Mouse (Mus musculus) stomach, postnatal 0 days (tissue): ENCODE data around the gene Gatd1. TPM values are rescaled to one million over a fixed set of nuclear protein-coding genes. Genes with fewer than 3 reads are reported as not detected.

Experiments
- ATAC-seq: fragments of 200-750 bp; cut with Nextera tagmentation; 2 replicates; pipeline ENCODE4 v1.8.0; 2017; ENCODE audit not compliant: low FRiP score, low TSS enrichment
- DNase-seq: peaks from one replicate; pipeline ENCODE4 v3.0.0-alpha.2; 2016; ENCODE audit warnings: low spot score
- H3K27ac ChIP-seq: fragments of 300-500 bp; sonication (generic); replicated peaks from 2 replicates; pipeline ENCODE4 v1.5.1; 2014; ENCODE audit warnings: mild to moderate bottlenecking, control low read depth
- H3K27me3 ChIP-seq: fragments of 300-500 bp; sonication (generic); 2 replicates; pipeline ENCODE4 v1.6.1; 2014; ENCODE audit warnings: low read length; ENCODE audit not compliant: control insufficient read depth, insufficient read depth
- H3K36me3 ChIP-seq: fragments of 300-500 bp; sonication (generic); 2 replicates; pipeline ENCODE4 v1.6.1; 2014; ENCODE audit warnings: low read length, mixed read lengths; ENCODE audit not compliant: control insufficient read depth, insufficient read depth
- H3K4me1 ChIP-seq: fragments of 300-500 bp; sonication (generic); replicated peaks from 2 replicates; pipeline ENCODE4 v1.6.1; 2014; ENCODE audit warnings: antibody characterized with exemption; ENCODE audit not compliant: control insufficient read depth, insufficient read depth
- H3K4me2 ChIP-seq: fragments of 300-500 bp; sonication (generic); replicated peaks from 2 replicates; pipeline ENCODE4 v1.6.1; 2014; ENCODE audit warnings: low read depth, mild to moderate bottlenecking, control low read depth, moderate library complexity
- H3K4me3 ChIP-seq: fragments of 300-500 bp; sonication (generic); 2 replicates; pipeline ENCODE4 v1.5.1; 2014; ENCODE audit warnings: low read depth, low read length, control low read depth
- H3K9ac ChIP-seq: fragments of 300-500 bp; sonication (generic); 2 replicates; pipeline ENCODE4 v1.6.1; 2014; ENCODE audit warnings: mild to moderate bottlenecking, low read length, control low read depth, mixed read lengths
- H3K9me3 ChIP-seq: fragments of 300-500 bp; sonication (generic); 2 replicates; pipeline ENCODE4 v1.6.1; 2016; ENCODE audit warnings: low read length; ENCODE audit not compliant: control insufficient read depth
- CTCF ChIP-seq: IDR thresholded peaks from 2 replicates; pipeline ENCODE4 v1.5.1; 2016; ENCODE audit warnings: antibody characterized with exemption, low read depth, mild to moderate bottlenecking, moderate library complexity
- EP300 ChIP-seq: optimal IDR thresholded peaks from 2 replicates; pipeline ENCODE3; 2016; ENCODE audit warnings: antibody characterized with exemption
- WGBS: fragments of 180-500 bp; shearing (Covaris S2); extraction: QIAGEN DNeasy Blood & Tissue Kit; methylation state at CpG from one replicate; pipeline ENCODE4 v1.1.7; 2014; 5-methylcytosine and 5-hydroxymethylcytosine counted together
- polyA plus RNA-seq: library from polyadenylated mRNA; unstranded; fragments of >200 nt; fragmentation: Nextera tagmentation; extraction: Ambion mirVana; gene quantifications from 2 replicates; pipeline ENCODE4 v1.2.1, GENCODE M21; 2015

The Gatd1 gene
- polyA plus RNA-seq, 1 experiment from 2014 or later, result 33.8 TPM

DNA sequence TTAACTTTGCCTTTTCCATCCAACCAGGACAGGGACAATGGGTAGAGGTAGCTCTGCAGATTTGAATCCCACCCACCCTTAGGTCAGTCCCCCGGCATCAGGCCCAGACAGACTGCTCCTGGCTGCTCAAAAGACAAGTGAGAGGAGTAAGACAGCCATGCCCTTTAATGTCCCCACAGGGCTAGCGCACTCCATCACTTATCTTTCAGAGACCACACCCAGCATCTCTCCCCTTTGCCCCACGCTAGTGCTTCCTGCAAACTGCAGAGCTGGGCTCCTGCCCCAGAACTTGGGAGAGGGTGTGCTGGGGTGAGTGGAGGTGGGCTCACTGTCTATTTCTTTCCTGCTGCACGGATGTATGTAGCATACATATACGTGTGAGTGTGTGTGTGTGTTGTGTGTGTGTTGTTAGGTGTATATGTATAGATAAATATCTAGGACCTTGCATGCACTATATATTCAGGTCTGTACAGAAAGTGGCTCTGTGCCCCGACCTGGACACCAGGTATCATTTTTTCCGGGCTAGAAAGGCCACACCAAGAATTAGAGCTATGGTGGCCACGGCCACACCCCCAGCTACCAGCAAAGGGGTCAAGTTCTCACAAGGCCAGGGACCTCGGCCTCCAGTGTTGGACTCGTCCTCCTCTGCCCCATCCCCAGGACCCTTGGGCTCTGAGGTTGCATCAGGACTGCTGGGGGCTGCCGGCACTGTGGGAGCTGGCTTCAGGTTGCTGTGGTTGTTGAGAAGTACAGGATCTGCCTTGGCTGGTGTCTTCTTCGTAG is 13.2 kb upstream of the Gatd1 start:
- H3K4me3 ChIP-seq, result no peak overlapping the region
- H3K36me3 ChIP-seq, result peaks cover 7% of the 10 kb centered on the region; the same call in 1 of the 2 replicates
- no peak overlapping the region for H3K9ac ChIP-seq
- no peaks in the 10 kb centered on the region for H3K9me3 ChIP-seq
- WGBS, result 76% methylated on average over 12 of the region's 12 CpGs
- DNase-seq, result no peak
- TF ChIP-seq CTCF (no peak), EP300 (no peak)
- no peaks in the 10 kb centered on the region; the same call in 1 of the 2 replicates for H3K4me1 ChIP-seq
- H3K4me2 ChIP-seq, result no peak overlapping the region
- ATAC-seq, result no peak
- no peaks in the 10 kb centered on the region for H3K27me3 ChIP-seq
- no peak overlapping the region for H3K27ac ChIP-seq

DNA sequence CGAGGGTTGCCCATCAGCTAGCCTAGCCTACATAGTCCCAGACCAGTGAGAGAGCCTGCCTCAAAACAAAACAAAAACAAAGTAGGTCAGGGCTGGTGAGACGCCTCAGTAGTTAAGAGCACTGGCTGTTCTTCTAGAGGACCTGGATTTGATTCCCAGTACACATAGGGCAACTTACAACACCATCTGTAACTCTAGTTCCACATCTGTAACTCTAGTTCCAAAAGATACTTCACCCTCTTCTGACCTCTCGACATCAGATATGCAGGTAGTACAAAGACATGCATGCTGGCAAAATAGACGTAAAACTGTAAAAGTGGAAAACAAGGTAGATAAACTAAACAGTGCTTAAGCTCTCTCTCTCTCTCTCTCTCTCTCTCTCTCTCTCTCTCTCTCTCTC is 9.9 kb upstream of the Gatd1 start:
- Histone ChIP-seq H3K9ac (no peak overlapping the region), H3K27ac (no peak overlapping the region), H3K4me3 (no peak overlapping the region), H3K36me3 (no peaks in the 10 kb centered on the region), H3K4me1 (no peaks in the 10 kb centered on the region), H3K4me2 (no peak overlapping the region), H3K9me3 (no peaks in the 10 kb centered on the region), H3K27me3 (no peaks in the 10 kb centered on the region)
- TF ChIP-seq EP300, result no peak
- TF ChIP-seq CTCF, result no peak
- ATAC-seq (no peak), DNase-seq (no peak)
- 64% methylated on average over 4 of the region's 4 CpGs for WGBS

DNA sequence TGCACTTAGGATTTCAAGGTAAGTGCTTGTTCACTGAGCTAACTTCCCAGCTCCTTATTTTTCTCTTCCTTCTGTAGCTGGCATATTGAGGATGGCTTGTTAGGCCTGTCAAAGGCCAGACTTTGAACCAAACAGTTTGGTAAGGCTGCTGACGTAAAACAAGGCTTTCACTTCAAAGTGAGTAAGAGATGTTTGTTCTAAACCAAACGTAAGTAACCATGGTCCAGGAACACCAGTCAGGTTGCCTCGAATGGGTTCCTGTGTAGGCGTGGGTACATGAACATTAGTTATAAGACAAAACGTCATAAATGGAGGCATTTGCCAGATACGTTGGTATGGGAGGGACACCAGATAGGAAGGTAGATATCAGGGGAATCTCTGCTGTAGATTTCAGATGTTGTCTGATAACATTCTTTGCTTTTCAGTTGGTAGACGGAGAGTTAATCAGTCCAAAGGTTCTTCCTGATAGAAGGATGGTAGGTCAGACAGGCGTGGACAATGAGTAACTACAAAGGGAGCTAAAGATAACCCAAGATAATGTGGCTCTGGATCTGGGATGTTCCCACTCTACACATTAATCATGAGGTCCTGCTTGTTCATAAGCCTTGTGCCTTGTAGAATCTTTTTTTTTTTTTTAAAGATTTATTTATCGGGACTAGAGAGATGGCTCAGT is 6.2 kb upstream of the Gatd1 start:
- no peaks in the 10 kb centered on the region for H3K27me3 ChIP-seq
- H3K9ac ChIP-seq, result no peak overlapping the region
- no peaks in the 10 kb centered on the region for H3K9me3 ChIP-seq
- DNase-seq (no peak), ATAC-seq (peak; percentile 12; the same call in 1 of the 2 replicates)
- TF ChIP-seq CTCF, result no peak
- TF ChIP-seq EP300, result no peak
- H3K4me3 ChIP-seq, result no peak overlapping the region
- H3K4me2 ChIP-seq, result no peak overlapping the region
- H3K36me3 ChIP-seq, result no peaks in the 10 kb centered on the region
- WGBS, result 66% methylated on average over 9 of the region's 9 CpGs
- no peaks in the 10 kb centered on the region for H3K4me1 ChIP-seq
- H3K27ac ChIP-seq, result no peak overlapping the region

DNA sequence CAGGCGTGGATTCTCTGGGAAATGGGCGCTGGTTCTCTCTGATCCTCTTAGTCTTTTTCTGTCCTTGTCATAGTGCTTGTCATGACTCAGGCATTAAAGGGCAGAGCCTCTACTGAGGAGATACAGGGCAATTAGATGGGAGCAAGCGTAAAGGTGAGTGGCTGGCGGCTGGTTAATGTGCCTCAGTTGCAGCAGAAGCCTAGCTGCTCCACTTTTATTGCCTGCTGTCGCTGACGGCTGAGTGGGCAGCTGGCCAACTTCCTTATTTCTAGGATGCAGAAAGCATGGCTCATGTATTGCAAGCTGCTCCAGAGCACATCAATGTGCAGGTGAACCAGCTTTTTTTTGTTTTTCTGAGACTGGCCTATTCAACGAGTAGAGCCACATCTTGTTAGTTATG is 5.0 kb upstream of the Gatd1 start:
- Histone ChIP-seq H3K27ac (no peak overlapping the region), H3K36me3 (no peaks in the 10 kb centered on the region), H3K4me1 (no peaks in the 10 kb centered on the region), H3K9me3 (no peaks in the 10 kb centered on the region), H3K9ac (no peak overlapping the region), H3K27me3 (no peaks in the 10 kb centered on the region), H3K4me3 (no peak overlapping the region), H3K4me2 (no peak overlapping the region)
- DNase-seq (peak; percentile 54), ATAC-seq (no peak)
- no peak for TF ChIP-seq EP300
- 55% methylated on average over 7 of the region's 7 CpGs for WGBS

DNA sequence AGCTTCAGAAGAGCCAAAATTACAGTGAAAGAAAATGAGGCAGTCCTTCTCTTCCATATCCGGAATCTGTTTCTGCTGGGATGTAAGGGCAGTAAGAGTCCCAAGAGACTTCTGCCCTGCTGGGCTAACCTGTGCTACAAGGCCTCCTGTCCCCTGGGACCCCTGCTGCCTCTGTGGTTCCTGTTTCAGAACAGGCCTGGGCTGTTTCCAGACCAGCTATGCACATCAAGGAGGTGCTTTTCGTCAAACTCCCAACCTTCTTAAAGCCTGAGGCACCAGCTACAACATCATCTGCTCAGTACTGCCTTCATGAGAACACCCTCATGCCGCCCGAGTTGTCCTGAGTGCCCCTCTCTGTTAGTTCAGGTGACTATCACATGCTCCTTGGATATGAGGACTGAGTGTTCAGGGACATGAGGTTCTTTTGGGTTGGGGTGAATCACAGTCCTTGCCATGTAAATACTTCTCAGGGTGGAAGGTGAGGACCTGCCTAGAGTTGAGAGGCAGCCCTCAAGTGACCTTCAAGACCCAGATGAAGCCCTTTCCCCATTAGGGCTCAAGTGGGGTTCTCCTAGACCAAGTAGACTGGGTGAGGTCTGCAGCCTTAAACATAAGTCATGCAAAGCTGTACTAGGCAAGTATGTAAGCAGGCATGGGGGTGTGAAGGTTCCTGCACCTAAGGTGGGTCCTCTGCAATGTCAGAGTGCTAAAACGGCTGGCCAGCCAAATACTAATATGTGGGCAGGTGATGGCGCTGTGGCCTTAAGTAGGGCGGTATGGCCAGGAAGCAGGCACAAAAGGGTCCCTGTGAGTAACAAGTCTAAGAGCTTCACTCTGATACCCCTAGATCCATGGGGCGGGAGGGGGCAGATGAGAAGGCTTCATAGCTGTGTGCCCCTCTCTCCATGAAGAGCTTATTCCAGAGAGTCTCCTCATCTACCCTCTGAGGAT is 4.1 kb upstream of the Gatd1 start:
- no peak for ATAC-seq
- Histone ChIP-seq H3K27ac (no peak overlapping the region), H3K27me3 (no peaks in the 10 kb centered on the region), H3K4me1 (0 out of 2 replicates have a peak, but pooled peaks cover 3% of the 10 kb centered on the region), H3K36me3 (no peaks in the 10 kb centered on the region), H3K4me3 (no peak overlapping the region), H3K4me2 (no peak overlapping the region), H3K9me3 (no peaks in the 10 kb centered on the region), H3K9ac (no peak overlapping the region)
- TF ChIP-seq EP300 (no peak), CTCF (peak; percentile 49)
- 72% methylated on average over 8 of the region's 8 CpGs for WGBS
- DNase-seq, result no peak
